Mouse (Mus musculus): ENCODE data around the gene Slco6c1.

Gene Slco6c1

GRCm38 (mm10) chr1:97128201-97128600, at the start of gene Slco6c1:
Gene Slco6c1 (minus strand): TSS chr1:97128301.
- no peak for DNase-seq (ENCODE audit: low spot score)

- no peak for DNase-seq (ENCODE audit: low spot score)
Measured at GRCm38 (mm10) chr1:97038982-97039381, 89.1 kb downstream of the Slco6c1 start.

GRCm38 (mm10) chr1:97038548-97038947, 89.6 kb downstream of the Slco6c1 start:
- no peak for DNase-seq (ENCODE audit: low spot score)

GRCm38 (mm10) chr1:97037955-97038354, 90.1 kb downstream of the Slco6c1 start:
- no peak for DNase-seq (ENCODE audit: low spot score)

- DNase-seq (ENCODE audit: low spot score), result no peak
Measured at GRCm38 (mm10) chr1:97021388-97021787, 106.7 kb downstream of the Slco6c1 start.

GRCm38 (mm10) chr1:97019404-97019803, 108.7 kb downstream of the Slco6c1 start:
- DNase-seq (ENCODE audit: low spot score), result no peak

- DNase-seq (ENCODE audit: low spot score), result no peak
Measured at GRCm38 (mm10) chr1:97018978-97019377, 109.1 kb downstream of the Slco6c1 start.
